Mouse (Mus musculus): ENCODE results near the gene Apoa1. TPM values are rescaled to one million over a fixed set of nuclear protein-coding genes. Genes with fewer than 3 reads are reported as not detected.

Apoa1 gene
- total RNA-seq, 2 experiments from 2014 or later = 0.53 TPM; not detected in 1

DNA sequence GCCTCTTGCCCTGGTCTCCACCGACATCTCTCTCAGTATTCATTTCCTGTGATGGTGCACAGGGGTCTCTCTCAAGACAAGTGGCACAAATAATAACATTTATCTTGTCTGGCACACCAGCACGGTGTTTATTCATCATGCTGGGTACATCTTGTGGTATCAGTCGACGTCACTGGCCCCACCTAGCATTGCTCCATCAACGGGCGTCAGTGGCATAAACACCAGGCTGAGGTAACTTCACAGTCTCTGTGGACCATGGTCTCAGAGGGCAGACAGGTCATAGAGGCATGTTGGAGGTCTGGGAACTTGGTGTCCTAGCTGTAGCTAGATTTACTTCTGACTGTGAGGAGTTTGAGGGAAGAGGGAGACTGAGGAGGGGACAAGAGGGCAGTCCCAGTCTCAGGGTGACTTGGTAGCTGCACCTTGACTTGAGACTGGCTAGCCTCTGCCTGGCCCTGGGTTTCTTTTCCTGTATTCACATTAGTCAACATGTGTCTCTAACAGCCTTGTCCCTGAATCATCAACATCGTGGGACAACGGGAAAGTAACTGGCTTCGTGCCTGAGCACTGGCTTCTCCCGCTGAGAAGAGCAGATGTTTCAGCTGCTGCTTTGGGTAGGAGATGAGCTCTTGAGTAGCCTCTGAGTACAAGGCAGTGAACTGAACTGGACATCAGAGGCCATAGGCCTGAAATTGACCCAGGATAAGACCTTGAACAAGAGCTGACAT lies 28.4 kb downstream of the Apoa1 start:
- no peak for DNase-seq (ENCODE audit: low spot score in 2 of 2)

GRCm38 (mm10) chr9:46257546-46257945 lies 29.2 kb downstream of the Apoa1 start:
- no peak for DNase-seq (ENCODE audit: low spot score in 2 of 2)

DNA sequence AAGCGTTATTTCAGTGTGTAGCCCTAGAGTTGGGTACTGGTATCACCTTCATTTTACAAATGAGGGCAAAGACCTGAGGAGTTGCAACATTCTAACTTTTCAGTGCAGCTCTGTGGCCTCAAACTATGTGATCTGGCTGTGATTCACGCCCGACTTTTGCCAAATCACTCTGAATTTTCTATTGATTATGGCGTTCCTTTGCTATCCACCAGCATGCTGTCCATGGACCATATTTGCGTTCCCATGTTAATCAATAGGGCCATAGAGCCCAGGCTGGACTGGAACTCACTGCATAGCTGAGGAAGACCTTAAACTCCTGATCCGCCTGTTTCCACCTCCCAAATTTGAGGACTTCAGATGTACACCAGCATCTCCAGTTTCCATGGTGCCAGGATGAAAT lies 30.7 kb downstream of the Apoa1 start:
- no peak for DNase-seq (ENCODE audit: low spot score in 2 of 2)

DNA sequence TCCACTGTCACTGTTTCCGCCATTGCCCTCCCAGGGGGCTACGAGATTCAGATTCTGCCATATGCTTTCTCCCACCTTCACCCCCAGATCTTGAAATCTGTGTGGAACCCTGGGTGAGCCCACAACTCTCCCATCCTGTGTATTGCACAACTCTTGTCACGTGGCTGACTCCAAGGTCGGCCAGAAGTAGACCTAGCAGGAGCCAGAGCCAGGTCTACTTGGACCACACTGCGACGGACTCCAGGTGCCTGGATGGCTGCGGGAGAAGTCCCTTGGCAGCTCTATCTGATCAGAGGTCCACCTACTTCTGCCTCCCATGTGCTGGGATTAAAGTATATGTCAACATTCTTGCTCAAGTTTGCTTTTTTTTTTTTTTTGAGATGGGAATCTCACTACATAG lies 32.8 kb downstream of the Apoa1 start:
- DNase-seq (ENCODE audit: low spot score in 2 of 2) = no peak

DNA sequence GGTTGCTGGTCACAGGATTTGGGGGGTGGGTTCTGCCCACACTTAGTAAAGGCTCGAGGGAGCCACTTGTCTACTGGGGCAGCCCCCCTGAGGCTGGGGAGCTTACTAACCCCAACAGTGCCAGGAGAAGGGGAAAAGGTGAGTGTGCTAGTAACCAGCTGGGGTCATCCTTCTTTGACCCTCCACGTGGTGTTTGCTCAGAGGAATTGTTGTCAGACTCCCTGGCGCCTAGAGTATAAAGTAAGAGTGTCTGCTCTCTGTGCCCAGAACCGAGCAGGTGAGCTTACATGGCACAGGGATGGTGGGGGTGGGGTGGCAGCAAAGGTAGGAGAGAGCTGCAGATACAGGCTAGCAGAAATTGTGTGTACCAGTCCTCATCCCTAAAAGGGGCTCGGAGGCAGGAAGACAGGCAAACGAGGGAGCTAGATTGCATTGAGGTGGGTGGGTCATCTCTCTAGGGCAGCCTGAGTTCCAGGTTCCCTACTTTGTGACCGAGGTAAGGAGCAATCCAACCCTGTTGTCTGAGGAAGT lies 40.0 kb downstream of the Apoa1 start, which contains the start of gene Apoa5:
TSS of gene Apoa5 (plus strand) at position 291 of the 531 bp plus-strand sequence.
- DNase-seq (ENCODE audit: low spot score in 2 of 2) = no peak

- no peak for DNase-seq (ENCODE audit: low spot score in 2 of 2)
Observed at GRCm38 (mm10) chr9:46269125-46269524, 40.7 kb downstream of the Apoa1 start.

DNA sequence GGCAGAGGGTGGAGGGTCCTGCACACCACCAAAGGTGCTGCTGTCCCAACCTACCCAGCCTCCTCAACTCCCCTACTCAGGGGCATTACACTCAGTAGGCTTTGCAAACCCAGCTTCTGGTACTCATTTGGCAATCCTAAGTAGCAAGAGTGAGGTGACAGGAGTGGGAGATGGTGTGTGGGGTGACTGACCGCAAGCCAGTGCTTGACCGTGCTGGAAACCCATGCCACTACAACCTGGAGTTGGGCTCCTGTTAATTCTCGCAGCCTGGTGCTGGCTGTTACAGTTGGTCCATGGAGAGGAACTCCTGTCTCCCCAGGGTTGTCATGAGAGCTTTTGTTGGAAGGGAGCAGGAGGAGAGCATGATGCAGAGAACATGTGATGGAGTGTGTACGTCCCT lies 42.4 kb downstream of the Apoa1 start:
- no peak for DNase-seq (ENCODE audit: low spot score in 2 of 2)

DNA sequence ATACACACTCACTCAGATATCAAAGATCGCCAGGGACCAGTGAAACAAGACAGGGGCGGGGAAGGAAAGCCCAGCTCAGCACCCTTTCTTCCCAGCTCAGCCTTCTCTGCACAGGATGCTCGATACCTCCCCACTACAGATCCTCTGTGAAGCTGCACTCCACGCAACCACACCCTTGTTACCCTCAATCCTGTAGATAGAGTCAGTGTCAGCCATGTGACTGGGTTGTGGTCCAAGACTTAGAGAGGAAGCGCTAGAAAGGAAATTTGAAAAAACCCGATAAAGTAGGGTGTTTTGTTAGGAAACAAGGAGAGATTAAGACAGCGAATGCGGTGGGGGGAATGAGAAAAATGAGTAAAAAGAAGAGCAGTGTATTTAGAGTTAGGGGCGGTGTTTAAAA lies 43.7 kb downstream of the Apoa1 start:
- DNase-seq (ENCODE audit: low spot score in 2 of 2) = no peak

DNA sequence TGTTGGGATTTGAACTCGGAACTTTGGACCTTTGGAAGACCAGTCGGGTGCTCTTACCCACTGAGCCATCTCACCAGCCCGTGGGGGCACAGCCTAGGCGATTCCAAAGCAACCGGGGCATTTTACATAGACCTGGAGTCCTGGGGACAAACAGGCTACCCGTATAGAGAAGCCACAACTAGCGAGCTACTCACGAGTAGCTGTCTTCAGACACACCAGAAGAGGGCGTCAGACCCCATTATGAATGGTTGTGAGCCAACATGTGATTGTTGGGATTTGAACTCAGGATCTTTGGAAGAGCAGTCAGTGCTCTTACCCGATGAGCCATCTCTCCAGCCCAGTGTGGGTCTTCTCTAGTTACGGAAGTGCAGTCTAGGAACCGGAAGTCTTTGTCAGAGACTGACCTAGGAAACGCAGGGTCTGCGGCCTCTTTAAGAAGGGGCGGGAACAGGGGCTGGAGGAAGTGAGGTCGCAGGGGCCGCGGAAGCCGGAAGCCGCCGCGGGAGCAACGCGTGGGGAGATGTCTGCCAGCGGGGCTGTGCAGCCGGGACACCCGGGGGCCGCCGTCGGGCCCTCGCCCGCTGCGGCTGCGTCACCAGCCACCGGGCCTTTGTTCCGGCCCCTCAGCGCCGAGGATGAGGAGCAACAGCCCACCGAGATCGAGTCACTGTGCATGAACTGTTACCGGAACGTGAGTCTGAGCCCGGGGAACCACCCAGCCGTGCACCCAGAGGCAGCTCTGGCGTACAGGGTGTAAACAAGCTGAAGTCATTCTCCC lies 44.5 kb downstream of the Apoa1 start, which contains the start of gene Zpr1:
TSS of gene Zpr1 (plus strand) at position 388 of the 778 bp plus-strand sequence.
- peak; percentile 78 to 92 for DNase-seq (ENCODE audit: low spot score in 2 of 2)

- no peak for DNase-seq (ENCODE audit: low spot score in 2 of 2)
Observed at GRCm38 (mm10) chr9:46274494-46274893, 46.1 kb downstream of the Apoa1 start.

Other genes with a start within 250 kb of the Apoa1 start
- gene Pafah1b2, start 215.9 kb upstream of the Apoa1 start, total RNA-seq (2021) = 100 to 1,000 TPM; 196 to 238 TPM
- gene Sik3, start 215.8 kb upstream of the Apoa1 start, total RNA-seq (2021) = 100 to 1,000 TPM; 104 to 118 TPM
- gene Apoc3, start 7.1 kb downstream of the Apoa1 start, total RNA-seq (2021) = not detected
- gene Apoa4, start 12.1 kb downstream of the Apoa1 start, total RNA-seq (2021) = not detected
- gene Apoa5, start 40.1 kb downstream of the Apoa1 start, total RNA-seq (2021) = not detected
- gene Zpr1, start 44.5 kb downstream of the Apoa1 start, total RNA-seq (2021) = 10 to 100 TPM; 33.3 to 36.2 TPM
- 10 to 100 TPM in 1 of 2 experiments, 1 to 10 TPM in 1; 9.0 to 10.8 TPM for gene Bud13, start 54.4 kb downstream of the Apoa1 start, total RNA-seq (2021)
- not detected for gene 4931429L15Rik, start 91.4 kb downstream of the Apoa1 start, total RNA-seq (2021)

Measured in layer of hippocampus, postnatal 14 days (tissue).